Mouse (Mus musculus): ENCODE measurements around the gene Scml4.

GRCm38 (mm10) chr10:42945316-42945715 lies 85.1 kb downstream of the Scml4 start:
- TF ChIP-seq CTCF (IDR thresholded peaks at IDR 0.05; ENCODE audit: low read depth, low read length) (no peak), POLR2A (IDR thresholded peaks at IDR 0.05; ENCODE audit: borderline replicate concordance, low read depth, low read length) (no peak)
